Mouse (Mus musculus) midbrain, embryonic 10.5 days (tissue): Measurements from ENCODE around the gene Smyd3. TPM values are rescaled to one million over a fixed set of nuclear protein-coding genes. Genes with fewer than 3 reads are reported as not detected.

Experiments
- DNase-seq: peaks from one replicate; pipeline ENCODE4 v3.0.0-alpha.2; 2017; ENCODE audit warnings: low spot score
- H3K27ac ChIP-seq: fragments of 300-500 bp; sonication (generic); replicated peaks from 2 replicates; pipeline ENCODE4 v1.5.1; 2016; ENCODE audit warnings: mild to moderate bottlenecking
- H3K27me3 ChIP-seq: fragments of 300-500 bp; sonication (generic); 2 replicates; pipeline ENCODE4 v1.6.1; 2016; ENCODE audit warnings: low read depth, mild to moderate bottlenecking; ENCODE audit not compliant: poor library complexity, severe bottlenecking
- H3K36me3 ChIP-seq: fragments of 300-500 bp; sonication (generic); 2 replicates; pipeline ENCODE4 v1.6.1; 2016; ENCODE audit warnings: mild to moderate bottlenecking, moderate library complexity
- H3K4me1 ChIP-seq: fragments of 300-500 bp; sonication (generic); 2 replicates; pipeline ENCODE4 v1.6.1; 2016
- H3K4me3 ChIP-seq: fragments of 300-500 bp; sonication (generic); 2 replicates; pipeline ENCODE4 v1.5.1; 2016; ENCODE audit warnings: mild to moderate bottlenecking, moderate library complexity
- H3K9me3 ChIP-seq: fragments of 300-500 bp; sonication (generic); replicated peaks from 2 replicates; pipeline ENCODE4 v1.6.1; 2016; ENCODE audit warnings: mild to moderate bottlenecking
- WGBS: fragments of 180-500 bp; shearing (Covaris S2); methylation state at CpG from one replicate; pipeline ENCODE4 v1.1.7; 2016; 5-methylcytosine and 5-hydroxymethylcytosine counted together
- polyA plus RNA-seq: library from polyadenylated mRNA; unstranded; fragments of >200 nt; fragmentation: Nextera tagmentation; extraction: Ambion mirVana; gene quantifications from 2 replicates; pipeline ENCODE4 v1.2.1, GENCODE M21; 2016

Smyd3 gene
- polyA plus RNA-seq, 1 experiment from 2014 or later: 15.3 TPM

GRCm38 (mm10) chr1:179038801-179039200 is 479.0 kb downstream of the Smyd3 start:
- no peak for DNase-seq
- no peak overlapping the region for H3K27ac ChIP-seq
- H3K27me3 ChIP-seq: peaks cover 87% of the 10 kb centered on the region
- WGBS: 98% methylated on average over 4 of the region's 4 CpGs
- H3K4me1 ChIP-seq: peaks cover 18% of the 10 kb centered on the region
- H3K4me3 ChIP-seq: no peak overlapping the region
- H3K36me3 ChIP-seq: no peaks in the 10 kb centered on the region
- H3K9me3 ChIP-seq: no peaks in the 10 kb centered on the region

- Histone ChIP-seq H3K4me3 (no peak overlapping the region), H3K9me3 (no peaks in the 10 kb centered on the region), H3K4me1 (peaks cover 28% of the 10 kb centered on the region), H3K27me3 (peaks cover 56% of the 10 kb centered on the region), H3K27ac (no peak overlapping the region), H3K36me3 (no peaks in the 10 kb centered on the region)
- DNase-seq: no peak
- 92% methylated on average over 2 of the region's 2 CpGs for WGBS
Observed at GRCm38 (mm10) chr1:179032947-179033346, 484.9 kb downstream of the Smyd3 start.

GRCm38 (mm10) chr1:179031581-179031980 is 486.3 kb downstream of the Smyd3 start:
- DNase-seq: no peak
- 96% methylated on average over 5 of the region's 5 CpGs for WGBS

GRCm38 (mm10) chr1:179026614-179027013 is 491.2 kb downstream of the Smyd3 start:
- Histone ChIP-seq H3K9me3 (no peaks in the 10 kb centered on the region), H3K27ac (no peak overlapping the region), H3K36me3 (no peaks in the 10 kb centered on the region), H3K27me3 (peaks cover 11% of the 10 kb centered on the region), H3K4me1 (peaks cover 8% of the 10 kb centered on the region; the same call in 1 of the 2 replicates), H3K4me3 (no peak overlapping the region)
- DNase-seq: no peak
- 87% methylated on average over 4 of the region's 4 CpGs for WGBS

More at GRCm38 (mm10) chr1:179031581-179031980, 486.3 kb downstream of the Smyd3 start:
- Histone ChIP-seq H3K4me1 (peaks cover 28% of the 10 kb centered on the region), H3K27ac (no peak overlapping the region), H3K36me3 (no peaks in the 10 kb centered on the region), H3K4me3 (no peak overlapping the region), H3K27me3 (peaks cover 42% of the 10 kb centered on the region), H3K9me3 (no peaks in the 10 kb centered on the region)

- H3K4me1 ChIP-seq: peaks cover 8% of the 10 kb centered on the region; the same call in 1 of the 2 replicates
- H3K36me3 ChIP-seq: no peaks in the 10 kb centered on the region
- WGBS: 83% methylated on average over 4 of the region's 4 CpGs
- H3K9me3 ChIP-seq: no peaks in the 10 kb centered on the region
- H3K27me3 ChIP-seq: no peaks in the 10 kb centered on the region
- DNase-seq: no peak
- no peak overlapping the region for H3K4me3 ChIP-seq
- H3K27ac ChIP-seq: no peak overlapping the region
Observed at GRCm38 (mm10) chr1:179025169-179025568, 492.7 kb downstream of the Smyd3 start.

- Histone ChIP-seq H3K27me3 (no peaks in the 10 kb centered on the region), H3K27ac (no peak overlapping the region), H3K9me3 (no peaks in the 10 kb centered on the region), H3K4me3 (no peak overlapping the region), H3K36me3 (no peaks in the 10 kb centered on the region), H3K4me1 (0 out of 2 replicates have a peak, but pooled peaks cover 3% of the 10 kb centered on the region)
- DNase-seq: no peak
- WGBS: 80% methylated on average over 7 of the region's 7 CpGs
Observed at GRCm38 (mm10) chr1:179023486-179023885, 494.4 kb downstream of the Smyd3 start.

GRCm38 (mm10) chr1:179017428-179017827 is 500.4 kb downstream of the Smyd3 start:
- no peak overlapping the region for H3K4me3 ChIP-seq
- H3K27ac ChIP-seq: no peak overlapping the region
- H3K9me3 ChIP-seq: no peaks in the 10 kb centered on the region
- DNase-seq: no peak
- 95% methylated on average over 10 of the region's 10 CpGs for WGBS
- H3K27me3 ChIP-seq: no peaks in the 10 kb centered on the region
- H3K4me1 ChIP-seq: no peaks in the 10 kb centered on the region
- H3K36me3 ChIP-seq: no peaks in the 10 kb centered on the region

- Histone ChIP-seq H3K36me3 (no peaks in the 10 kb centered on the region), H3K4me3 (no peak overlapping the region), H3K4me1 (no peaks in the 10 kb centered on the region), H3K9me3 (no peaks in the 10 kb centered on the region), H3K27ac (no peak overlapping the region), H3K27me3 (no peaks in the 10 kb centered on the region)
- DNase-seq: no peak
Observed at GRCm38 (mm10) chr1:179013021-179013420, 504.8 kb downstream of the Smyd3 start.

- H3K4me1 ChIP-seq: peaks cover 3% of the 10 kb centered on the region; the same call in 1 of the 2 replicates
- WGBS: 93% methylated on average over 4 of the region's 4 CpGs
- H3K27ac ChIP-seq: no peak overlapping the region
- no peaks in the 10 kb centered on the region for H3K36me3 ChIP-seq
- no peaks in the 10 kb centered on the region for H3K9me3 ChIP-seq
- no peak for DNase-seq
- no peaks in the 10 kb centered on the region for H3K27me3 ChIP-seq
- H3K4me3 ChIP-seq: no peak overlapping the region
Observed at GRCm38 (mm10) chr1:179012273-179012672, 505.6 kb downstream of the Smyd3 start.

GRCm38 (mm10) chr1:179010756-179011155 is 507.1 kb downstream of the Smyd3 start:
- Histone ChIP-seq H3K27me3 (no peaks in the 10 kb centered on the region), H3K4me3 (no peak overlapping the region), H3K27ac (no peak overlapping the region), H3K4me1 (peaks cover 3% of the 10 kb centered on the region; the same call in 1 of the 2 replicates), H3K9me3 (no peaks in the 10 kb centered on the region), H3K36me3 (no peaks in the 10 kb centered on the region)
- DNase-seq: no peak
- 94% methylated on average over 3 of the region's 3 CpGs for WGBS

GRCm38 (mm10) chr1:179009911-179010310 is 507.9 kb downstream of the Smyd3 start:
- no peaks in the 10 kb centered on the region for H3K9me3 ChIP-seq
- H3K4me1 ChIP-seq: peaks cover 3% of the 10 kb centered on the region; the same call in 1 of the 2 replicates
- no peak for DNase-seq
- no peak overlapping the region for H3K27ac ChIP-seq
- 84% methylated on average over 3 of the region's 3 CpGs for WGBS
- H3K36me3 ChIP-seq: no peaks in the 10 kb centered on the region
- H3K4me3 ChIP-seq: no peak overlapping the region
- H3K27me3 ChIP-seq: no peaks in the 10 kb centered on the region

- H3K4me1 ChIP-seq: peaks cover 10% of the 10 kb centered on the region; the same call in 1 of the 2 replicates
- WGBS: 90% methylated on average over 7 of the region's 7 CpGs
- no peak for DNase-seq
- no peak overlapping the region for H3K27ac ChIP-seq
- H3K36me3 ChIP-seq: no peaks in the 10 kb centered on the region
- H3K4me3 ChIP-seq: no peak overlapping the region
- no peaks in the 10 kb centered on the region for H3K27me3 ChIP-seq
- no peaks in the 10 kb centered on the region for H3K9me3 ChIP-seq
Observed at GRCm38 (mm10) chr1:179004133-179004866, 513.5 kb downstream of the Smyd3 start.

GRCm38 (mm10) chr1:179003406-179004132 is 514.3 kb downstream of the Smyd3 start:
- Histone ChIP-seq H3K27ac (no peak overlapping the region), H3K9me3 (no peaks in the 10 kb centered on the region), H3K4me3 (no peak overlapping the region), H3K4me1 (peaks cover 14% of the 10 kb centered on the region), H3K36me3 (no peaks in the 10 kb centered on the region), H3K27me3 (no peaks in the 10 kb centered on the region)
- no peak for DNase-seq
- WGBS: 93% methylated on average over 5 of the region's 5 CpGs
